Comparison of ENCODE assay signal across 10 mouse cellular contexts in genomic region chr16:85964352-85965210, GRCm38 (mm10).
DNase-seq lines count a peak whose midpoint lies in the region; ATAC-seq and TF ChIP-seq lines count a peak whose summit lies in the region.
"Had no signal": no experiment of that assay in that cellular context is flagged by ENCODE, and none has a peak within 500 bp of the region (broad histone marks: within the 10 kb centered on the region; RNA-seq: fewer than 3 reads in every experiment).

No protein-coding gene starts in this region.

- H3K4me2 ChIP-seq in hindbrain, postnatal 0 days (ENCODE audit: low read depth, low read length), result no peak overlapping the region
- H3K4me2 ChIP-seq in heart, embryonic 13.5 days, result no peak overlapping the region
- no peak overlapping the region for H3K4me2 ChIP-seq in midbrain, embryonic 12.5 days (replicated peaks)

- no peaks in the 10 kb centered on the region for H3K27me3 ChIP-seq in hindbrain, embryonic 10.5 days (ENCODE audit: insufficient read depth, poor library complexity, severe bottlenecking)
- H3K27me3 ChIP-seq in hindbrain, postnatal 0 days (ENCODE audit: insufficient read depth, low read length), result no peaks in the 10 kb centered on the region
- H3K27me3 ChIP-seq in heart, embryonic 13.5 days (replicated peaks), result no peaks in the 10 kb centered on the region
- peaks cover 25% of the 10 kb centered on the region for H3K27me3 ChIP-seq in midbrain, embryonic 12.5 days

- H3K27ac ChIP-seq in hindbrain, embryonic 10.5 days, result peak overlapping the region; percentile 83
- H3K27ac ChIP-seq in hindbrain, postnatal 0 days, result no peak overlapping the region
- peak overlapping the region; percentile 78 for H3K27ac ChIP-seq in brown adipose tissue, adult 24 weeks (replicated peaks; ENCODE audit: low read depth, low read length)
- H3K27ac ChIP-seq in heart, embryonic 13.5 days (replicated peaks), result peak overlapping the region; percentile 61
- no peak overlapping the region for H3K27ac ChIP-seq in midbrain, embryonic 12.5 days (replicated peaks)

- H3K9ac ChIP-seq in hindbrain, postnatal 0 days (replicated peaks; ENCODE audit: low read length), result no peak overlapping the region
- H3K9ac ChIP-seq in heart, embryonic 13.5 days, result no peak overlapping the region
- no peak overlapping the region for H3K9ac ChIP-seq in midbrain, embryonic 12.5 days (replicated peaks)

- ATAC-seq in hindbrain, postnatal 0 days, result no peak
- no peak for ATAC-seq in heart, embryonic 13.5 days (ENCODE audit: extremely low read depth, insufficient number of reproducible peaks, low FRiP score, low TSS enrichment)
- ATAC-seq in midbrain, embryonic 12.5 days (ENCODE audit: low FRiP score, low read depth), result peak; percentile 48; the same call in 1 of the 2 replicates
- ATAC-seq: lung, postnatal 0 days had no signal

- no peak for TF ChIP-seq CTCF in hindbrain, postnatal 0 days (IDR thresholded peaks at IDR 0.05; ENCODE audit: low read depth)

- no peaks in the 10 kb centered on the region for H3K9me3 ChIP-seq in hindbrain, embryonic 10.5 days
- H3K9me3 ChIP-seq in hindbrain, postnatal 0 days (ENCODE audit: low read length), result no peaks in the 10 kb centered on the region
- no peaks in the 10 kb centered on the region for H3K9me3 ChIP-seq in heart, embryonic 13.5 days
- H3K9me3 ChIP-seq in midbrain, embryonic 12.5 days, result no peaks in the 10 kb centered on the region

- DNase-seq in hindbrain, embryonic 10.5 days (ENCODE audit: low spot score), result peak; percentile 32
- DNase-seq in hindbrain, postnatal 0 days (ENCODE audit: low spot score), result no peak
- no peak for DNase-seq in spleen, postnatal 36 days (ENCODE audit: low spot score in 2 of 2)
- no peak for DNase-seq in testis, postnatal 14 days (ENCODE audit: low spot score)
- DNase-seq in left cerebral cortex, postnatal 4 days, result no peak
- DNase-seq: gastrocnemius, postnatal 10 days had no signal

- intact Hi-C loops in left cerebral cortex, postnatal 4 days (cut with DNase I), result no loop called here

- no peak overlapping the region for H3K4me3 ChIP-seq in hindbrain, embryonic 10.5 days
- no peak overlapping the region for H3K4me3 ChIP-seq in hindbrain, postnatal 0 days (ENCODE audit: low read length)
- no peak overlapping the region for H3K4me3 ChIP-seq in brown adipose tissue, adult 24 weeks (ENCODE audit: insufficient read depth, low read depth, low read length)
- H3K4me3 ChIP-seq in heart, embryonic 13.5 days, result no peak overlapping the region
- no peak overlapping the region for H3K4me3 ChIP-seq in midbrain, embryonic 12.5 days

- WGBS in hindbrain, embryonic 10.5 days, result 40% methylated on average over 2 of the region's 2 CpGs
- 43% methylated on average over 2 of the region's 2 CpGs for WGBS in hindbrain, postnatal 0 days
- WGBS in heart, embryonic 13.5 days, result 52% methylated on average over 2 of the region's 2 CpGs
- WGBS in midbrain, embryonic 12.5 days, result 31% methylated on average over 2 of the region's 2 CpGs

- H3K4me1 ChIP-seq in hindbrain, embryonic 10.5 days (replicated peaks), result peaks cover 20% of the 10 kb centered on the region
- H3K4me1 ChIP-seq in hindbrain, postnatal 0 days (ENCODE audit: insufficient read depth, low read length), result no peaks in the 10 kb centered on the region
- H3K4me1 ChIP-seq in brown adipose tissue, adult 24 weeks (ENCODE audit: control insufficient read depth, insufficient read depth, insufficient read length, low read length), result no peaks in the 10 kb centered on the region; the same call in none of the 2 replicates
- peaks cover 20% of the 10 kb centered on the region for H3K4me1 ChIP-seq in heart, embryonic 13.5 days
- H3K4me1 ChIP-seq in midbrain, embryonic 12.5 days, result peaks cover 11% of the 10 kb centered on the region; the same call in 1 of the 2 replicates

- no peaks in the 10 kb centered on the region for H3K36me3 ChIP-seq in hindbrain, embryonic 10.5 days
- H3K36me3 ChIP-seq in hindbrain, postnatal 0 days (ENCODE audit: insufficient read depth, low read length), result no peaks in the 10 kb centered on the region
- no peaks in the 10 kb centered on the region for H3K36me3 ChIP-seq in heart, embryonic 13.5 days
- no peaks in the 10 kb centered on the region for H3K36me3 ChIP-seq in midbrain, embryonic 12.5 days

Comparison
In these comparisons a context has a peak if more than half of its experiments do, and no peak if none do; other contexts are left out.
1. H3K27ac ChIP-seq: peak in hindbrain, embryonic 10.5 days (single experiment), brown adipose tissue, adult 24 weeks (single experiment) and heart, embryonic 13.5 days (single experiment); none in hindbrain, postnatal 0 days (single experiment) and midbrain, embryonic 12.5 days (single experiment).